Mouse (Mus musculus): Measurements from ENCODE around the gene Hax1. TPM values are rescaled to one million over a fixed set of nuclear protein-coding genes. Genes with fewer than 3 reads are reported as not detected.

Hax1 gene
- 100 to 1,000 TPM in 1 of 2 experiments, 10 to 100 TPM in 1; 97.6 to 106 TPM for total RNA-seq (2021)
- long read RNA-seq, experiment 1, transcript Hax1-201 (7 exons, 1,139 nt), result major isoform, 19 of 23 reads
- long read RNA-seq, experiment 1, partial matches to known transcripts, result 1 of 23 reads
- long read RNA-seq, experiment 1, other reads (novel, unspliced or antisense), result 3 of 23 reads
- long read RNA-seq, experiment 2, transcript Hax1-201 (7 exons, 1,139 nt), result major isoform, 14 of 20 reads
- long read RNA-seq, experiment 2, partial matches to known transcripts, result 1 of 20 reads
- long read RNA-seq, experiment 2, other reads (novel, unspliced or antisense), result 2 of 20 reads

- intact Hi-C loops (cut with DNase I), result loop anchor here (2.0 kb wide), 1 partner anchor 36 kb away; the partner anchor contains the start of gene Atp8b2
These were observed at the start of gene Hax1 for GRCm38 (mm10) chr3:89998612-89999054. TSS of gene Hax1 (minus strand) at chr3:89998780.

GRCm38 (mm10) chr3:90036263-90036662, 37.7 kb upstream of the Hax1 start:
- TF ChIP-seq CTCF (IDR thresholded peaks at IDR 0.05), result no peak
- no peak overlapping the region for H3K27ac ChIP-seq
- H3K4me3 ChIP-seq, result no peak overlapping the region
- DNase-seq (ENCODE audit: extremely low spot score in 1 of 2, low spot score in 2 of 2), result no peak
- intact Hi-C loops (cut with DNase I), result no loop called here

More at GRCm38 (mm10) chr3:89998612-89999054, at the start of gene Hax1:
- H3K27ac ChIP-seq, result peak within 1 kb of the TSS; percentile 99
- TF ChIP-seq CTCF (IDR thresholded peaks at IDR 0.05), result peak; percentile 10
- DNase-seq (ENCODE audit: extremely low spot score in 1 of 2, low spot score in 2 of 2), result peak; percentile 92 to 95
- H3K4me3 ChIP-seq, result peak within 1 kb of the TSS; percentile 69

GRCm38 (mm10) chr3:90034653-90035052, 36.1 kb upstream of the Hax1 start:
- no peak for TF ChIP-seq CTCF (IDR thresholded peaks at IDR 0.05)
- intact Hi-C loops (cut with DNase I), result no loop called here
- H3K4me3 ChIP-seq, result no peak overlapping the region
- DNase-seq (ENCODE audit: extremely low spot score in 1 of 2, low spot score in 2 of 2), result no peak
- no peak overlapping the region for H3K27ac ChIP-seq

GRCm38 (mm10) chr3:90016626-90017025, 18.0 kb upstream of the Hax1 start:
- intact Hi-C loops (cut with DNase I), result loop anchor here (2.0 kb wide), 1 partner anchor 14 kb away; no protein-coding TSS in a partner anchor

GRCm38 (mm10) chr3:90010291-90010690, 11.7 kb upstream of the Hax1 start:
- DNase-seq (ENCODE audit: extremely low spot score in 1 of 2, low spot score in 2 of 2), result no peak
- intact Hi-C loops (cut with DNase I), result no loop called here

More at GRCm38 (mm10) chr3:90016626-90017025, 18.0 kb upstream of the Hax1 start:
- no peak for TF ChIP-seq CTCF (IDR thresholded peaks at IDR 0.05)
- no peak for DNase-seq (ENCODE audit: extremely low spot score in 1 of 2, low spot score in 2 of 2)
- Histone ChIP-seq H3K4me3 (no peak overlapping the region), H3K27ac (no peak overlapping the region)

GRCm38 (mm10) chr3:90004091-90004796, 5.7 kb upstream of the Hax1 start:
- DNase-seq (ENCODE audit: extremely low spot score in 1 of 2, low spot score in 2 of 2), result no peak
- no peak for TF ChIP-seq CTCF (IDR thresholded peaks at IDR 0.05)
- intact Hi-C loops (cut with DNase I), result no loop called here
- Histone ChIP-seq H3K4me3 (no peak overlapping the region), H3K27ac (no peak overlapping the region)

More at GRCm38 (mm10) chr3:90010291-90010690, 11.7 kb upstream of the Hax1 start:
- H3K27ac ChIP-seq, result no peak overlapping the region
- TF ChIP-seq CTCF (IDR thresholded peaks at IDR 0.05), result no peak
- H3K4me3 ChIP-seq, result no peak overlapping the region

- Histone ChIP-seq H3K27ac (no peak overlapping the region; the same call in 1 of the 2 replicates), H3K4me3 (no peak overlapping the region)
- TF ChIP-seq CTCF (IDR thresholded peaks at IDR 0.05), result no peak
- intact Hi-C loops (cut with DNase I), result loop anchor here (2.0 kb wide), 1 partner anchor 37 kb away; the partner anchor contains the start of gene Atp8b2
- no peak for DNase-seq (ENCODE audit: extremely low spot score in 1 of 2, low spot score in 2 of 2)
These were observed 1.2 kb upstream of the Hax1 start for GRCm38 (mm10) chr3:89999830-90000229.

GRCm38 (mm10) chr3:89999090-89999489, 510 bp upstream of the Hax1 start:
- Histone ChIP-seq H3K27ac (peak overlapping the region; percentile 99), H3K4me3 (peak overlapping the region; percentile 69)
- intact Hi-C loops (cut with DNase I), result loop anchor here (2.0 kb wide), 1 partner anchor 36 kb away; the partner anchor contains the start of gene Atp8b2
- no peak for TF ChIP-seq CTCF (IDR thresholded peaks at IDR 0.05)
- DNase-seq (ENCODE audit: extremely low spot score in 1 of 2, low spot score in 2 of 2), result peak in 1 of 2 experiments; percentile 11

- intact Hi-C loops (cut with DNase I), result loop anchor here (2.0 kb wide), 1 partner anchor 35 kb away; the partner anchor contains the start of gene Atp8b2
- H3K4me3 ChIP-seq, result peak overlapping the region; percentile 69
- peak overlapping the region; percentile 99 for H3K27ac ChIP-seq
- peak; percentile 32 to 34 for DNase-seq (ENCODE audit: extremely low spot score in 1 of 2, low spot score in 2 of 2)
- TF ChIP-seq CTCF (IDR thresholded peaks at IDR 0.05), result no peak
These were observed 637 bp downstream of the Hax1 start for GRCm38 (mm10) chr3:89997791-89998495.

GRCm38 (mm10) chr3:89994807-89995515, 3.6 kb downstream of the Hax1 start:
- intact Hi-C loops (cut with DNase I), result no loop called here
- H3K4me3 ChIP-seq, result no peak overlapping the region
- no peak overlapping the region for H3K27ac ChIP-seq
- TF ChIP-seq CTCF (IDR thresholded peaks at IDR 0.05), result no peak; the same call in 1 of the 2 replicates
- DNase-seq (ENCODE audit: extremely low spot score in 1 of 2, low spot score in 2 of 2), result no peak

GRCm38 (mm10) chr3:89987822-89988221, 10.8 kb downstream of the Hax1 start:
- intact Hi-C loops (cut with DNase I), result no loop called here
- Histone ChIP-seq H3K27ac (no peak overlapping the region), H3K4me3 (no peak overlapping the region)
- no peak for DNase-seq (ENCODE audit: extremely low spot score in 1 of 2, low spot score in 2 of 2)
- no peak for TF ChIP-seq CTCF (IDR thresholded peaks at IDR 0.05)
